Mouse (Mus musculus): ENCODE data around the gene Gm34302. TPM values are rescaled to one million over a fixed set of nuclear protein-coding genes. Genes with fewer than 3 reads are reported as not detected.
A peak's percentile ranks its signal among the peaks of the same experiment; 100 is the strongest.
"Not testable (repeated sequence)": the region's sequence is repeated elsewhere in the genome, so short reads cannot be mapped to it uniquely, and the experiment has no call there.

Gene Gm34302
- not detected in 2 replicates for polyA plus RNA-seq (2015; fragmentation: Nextera tagmentation; extraction: Ambion mirVana)

- no peak within 1 kb of the TSS for H3K4me2 ChIP-seq (ENCODE audit: low read length)
- H3K4me3 ChIP-seq (replicated peaks; ENCODE audit: low read length), result no peak within 1 kb of the TSS
- H3K27ac ChIP-seq (ENCODE audit: low read length), result no peak within 1 kb of the TSS
- H3K9me3 ChIP-seq (ENCODE audit: control insufficient read depth, low read length), result no peaks in the 10 kb centered on the region
- WGBS, result 35% methylated on average over 1 of the region's 1 CpGs
- H3K9ac ChIP-seq (replicated peaks; ENCODE audit: low read depth, low read length), result no peak within 1 kb of the TSS
- no peaks in the 10 kb centered on the region for H3K4me1 ChIP-seq (replicated peaks; ENCODE audit: control insufficient read depth, insufficient read depth, low read length)
- H3K36me3 ChIP-seq (ENCODE audit: control insufficient read depth, insufficient read depth), result no peaks in the 10 kb centered on the region
- no peak for ATAC-seq
- H3K27me3 ChIP-seq (replicated peaks; ENCODE audit: control insufficient read depth, insufficient read depth, low read length), result no peaks in the 10 kb centered on the region
Measured at GRCm38 (mm10) chr3:63483726-63484125, at the start of gene Gm34302. Gene Gm34302, minus strand, starts transcription at chr3:63483879.

- no peak overlapping the region for H3K4me2 ChIP-seq (ENCODE audit: low read length)
- no peak overlapping the region for H3K27ac ChIP-seq (ENCODE audit: low read length)
- 0 out of 2 replicates have a peak, but pooled peaks cover 9% of the 10 kb centered on the region for H3K4me1 ChIP-seq (replicated peaks; ENCODE audit: control insufficient read depth, insufficient read depth, low read length)
- H3K27me3 ChIP-seq (replicated peaks; ENCODE audit: control insufficient read depth, insufficient read depth, low read length), result no peaks in the 10 kb centered on the region
- 27% methylated on average over 1 of the region's 1 CpGs for WGBS
- no peaks in the 10 kb centered on the region for H3K36me3 ChIP-seq (ENCODE audit: control insufficient read depth, insufficient read depth)
- peak; percentile 69; the same call in 1 of the 2 replicates for ATAC-seq
- H3K9me3 ChIP-seq (ENCODE audit: control insufficient read depth, low read length), result no peaks in the 10 kb centered on the region
- H3K9ac ChIP-seq (replicated peaks; ENCODE audit: low read depth, low read length), result no peak overlapping the region
- no peak overlapping the region for H3K4me3 ChIP-seq (replicated peaks; ENCODE audit: low read length)
Measured at GRCm38 (mm10) chr3:63531847-63532246, 48.2 kb upstream of the Gm34302 start.

GRCm38 (mm10) chr3:63517681-63518080 is 34.0 kb upstream of the Gm34302 start:
- H3K9me3 ChIP-seq (ENCODE audit: control insufficient read depth, low read length), result no peaks in the 10 kb centered on the region
- H3K9ac ChIP-seq (replicated peaks; ENCODE audit: low read depth, low read length), result no peak overlapping the region
- H3K36me3 ChIP-seq (ENCODE audit: control insufficient read depth, insufficient read depth), result no peaks in the 10 kb centered on the region
- 100% methylated on average over 1 of the region's 1 CpGs for WGBS
- no peak for ATAC-seq
- no peaks in the 10 kb centered on the region for H3K4me1 ChIP-seq (replicated peaks; ENCODE audit: control insufficient read depth, insufficient read depth, low read length)
- H3K4me3 ChIP-seq (replicated peaks; ENCODE audit: low read length), result no peak overlapping the region
- H3K4me2 ChIP-seq (ENCODE audit: low read length), result no peak overlapping the region
- H3K27me3 ChIP-seq (replicated peaks; ENCODE audit: control insufficient read depth, insufficient read depth, low read length), result no peaks in the 10 kb centered on the region
- no peak overlapping the region for H3K27ac ChIP-seq (ENCODE audit: low read length)

GRCm38 (mm10) chr3:63516279-63516678 is 32.6 kb upstream of the Gm34302 start:
- H3K4me1 ChIP-seq (replicated peaks; ENCODE audit: control insufficient read depth, insufficient read depth, low read length); H3K4me3 ChIP-seq (replicated peaks; ENCODE audit: low read length); H3K4me2 ChIP-seq (ENCODE audit: low read length); H3K27ac ChIP-seq (ENCODE audit: low read length); ATAC-seq; H3K36me3 ChIP-seq (ENCODE audit: control insufficient read depth, insufficient read depth); H3K9me3 ChIP-seq (ENCODE audit: control insufficient read depth, low read length); H3K27me3 ChIP-seq (replicated peaks; ENCODE audit: control insufficient read depth, insufficient read depth, low read length); H3K9ac ChIP-seq (replicated peaks; ENCODE audit: low read depth, low read length): not testable (repeated sequence)
- WGBS, result 89% methylated on average over 3 of the region's 3 CpGs

- no peaks in the 10 kb centered on the region for H3K4me1 ChIP-seq (replicated peaks; ENCODE audit: control insufficient read depth, insufficient read depth, low read length)
- 94% methylated on average over 6 of the region's 6 CpGs for WGBS
- H3K4me2 ChIP-seq (ENCODE audit: low read length), result no peak overlapping the region
- no peaks in the 10 kb centered on the region for H3K27me3 ChIP-seq (replicated peaks; ENCODE audit: control insufficient read depth, insufficient read depth, low read length)
- no peaks in the 10 kb centered on the region for H3K9me3 ChIP-seq (ENCODE audit: control insufficient read depth, low read length)
- H3K9ac ChIP-seq (replicated peaks; ENCODE audit: low read depth, low read length), result no peak overlapping the region
- no peak overlapping the region for H3K27ac ChIP-seq (ENCODE audit: low read length)
- H3K4me3 ChIP-seq (replicated peaks; ENCODE audit: low read length), result no peak overlapping the region
- no peaks in the 10 kb centered on the region for H3K36me3 ChIP-seq (ENCODE audit: control insufficient read depth, insufficient read depth)
- no peak for ATAC-seq
Measured at GRCm38 (mm10) chr3:63511316-63511715, 27.6 kb upstream of the Gm34302 start.

GRCm38 (mm10) chr3:63509484-63509883 is 25.8 kb upstream of the Gm34302 start:
- no peak overlapping the region for H3K4me3 ChIP-seq (replicated peaks; ENCODE audit: low read length)
- ATAC-seq, result no peak
- H3K27ac ChIP-seq (ENCODE audit: low read length), result no peak overlapping the region
- H3K27me3 ChIP-seq (replicated peaks; ENCODE audit: control insufficient read depth, insufficient read depth, low read length), result no peaks in the 10 kb centered on the region
- no peaks in the 10 kb centered on the region for H3K36me3 ChIP-seq (ENCODE audit: control insufficient read depth, insufficient read depth)
- H3K9me3 ChIP-seq (ENCODE audit: control insufficient read depth, low read length), result no peaks in the 10 kb centered on the region
- no peaks in the 10 kb centered on the region for H3K4me1 ChIP-seq (replicated peaks; ENCODE audit: control insufficient read depth, insufficient read depth, low read length)
- no peak overlapping the region for H3K4me2 ChIP-seq (ENCODE audit: low read length)
- no peak overlapping the region for H3K9ac ChIP-seq (replicated peaks; ENCODE audit: low read depth, low read length)
- 96% methylated on average over 2 of the region's 2 CpGs for WGBS

- WGBS, result 85% methylated on average over 5 of the region's 5 CpGs
- H3K27me3 ChIP-seq (replicated peaks; ENCODE audit: control insufficient read depth, insufficient read depth, low read length), result no peaks in the 10 kb centered on the region
- no peaks in the 10 kb centered on the region for H3K9me3 ChIP-seq (ENCODE audit: control insufficient read depth, low read length)
- no peak overlapping the region for H3K27ac ChIP-seq (ENCODE audit: low read length)
- H3K4me2 ChIP-seq (ENCODE audit: low read length), result no peak overlapping the region
- H3K36me3 ChIP-seq (ENCODE audit: control insufficient read depth, insufficient read depth), result no peaks in the 10 kb centered on the region
- no peak for ATAC-seq
- no peak overlapping the region for H3K4me3 ChIP-seq (replicated peaks; ENCODE audit: low read length)
- H3K4me1 ChIP-seq (replicated peaks; ENCODE audit: control insufficient read depth, insufficient read depth, low read length), result no peaks in the 10 kb centered on the region
- no peak overlapping the region for H3K9ac ChIP-seq (replicated peaks; ENCODE audit: low read depth, low read length)
Measured at GRCm38 (mm10) chr3:63508924-63509323, 25.2 kb upstream of the Gm34302 start.

GRCm38 (mm10) chr3:63504433-63504832 is 20.8 kb upstream of the Gm34302 start:
- H3K9me3 ChIP-seq (ENCODE audit: control insufficient read depth, low read length), result no peaks in the 10 kb centered on the region
- WGBS, result 90% methylated on average over 5 of the region's 5 CpGs
- no peaks in the 10 kb centered on the region for H3K36me3 ChIP-seq (ENCODE audit: control insufficient read depth, insufficient read depth)
- no peak overlapping the region for H3K4me2 ChIP-seq (ENCODE audit: low read length)
- no peak overlapping the region for H3K9ac ChIP-seq (replicated peaks; ENCODE audit: low read depth, low read length)
- no peaks in the 10 kb centered on the region for H3K27me3 ChIP-seq (replicated peaks; ENCODE audit: control insufficient read depth, insufficient read depth, low read length)
- no peak overlapping the region for H3K4me3 ChIP-seq (replicated peaks; ENCODE audit: low read length)
- no peaks in the 10 kb centered on the region for H3K4me1 ChIP-seq (replicated peaks; ENCODE audit: control insufficient read depth, insufficient read depth, low read length)
- no peak overlapping the region for H3K27ac ChIP-seq (ENCODE audit: low read length)
- no peak for ATAC-seq

- no peak overlapping the region for H3K27ac ChIP-seq (ENCODE audit: low read length)
- 79% methylated on average over 5 of the region's 5 CpGs for WGBS
- no peak overlapping the region for H3K4me2 ChIP-seq (ENCODE audit: low read length)
- no peak overlapping the region for H3K4me3 ChIP-seq (replicated peaks; ENCODE audit: low read length)
- no peaks in the 10 kb centered on the region for H3K9me3 ChIP-seq (ENCODE audit: control insufficient read depth, low read length)
- H3K4me1 ChIP-seq (replicated peaks; ENCODE audit: control insufficient read depth, insufficient read depth, low read length), result no peaks in the 10 kb centered on the region
- ATAC-seq, result no peak
- H3K27me3 ChIP-seq (replicated peaks; ENCODE audit: control insufficient read depth, insufficient read depth, low read length), result no peaks in the 10 kb centered on the region
- H3K36me3 ChIP-seq (ENCODE audit: control insufficient read depth, insufficient read depth), result no peaks in the 10 kb centered on the region
- H3K9ac ChIP-seq (replicated peaks; ENCODE audit: low read depth, low read length), result no peak overlapping the region
Measured at GRCm38 (mm10) chr3:63494625-63495382, 11.1 kb upstream of the Gm34302 start.

Data from forebrain, embryonic 16.5 days (tissue).